8 mouse cellular contexts compared by ENCODE assay signal in the genomic region with DNA sequence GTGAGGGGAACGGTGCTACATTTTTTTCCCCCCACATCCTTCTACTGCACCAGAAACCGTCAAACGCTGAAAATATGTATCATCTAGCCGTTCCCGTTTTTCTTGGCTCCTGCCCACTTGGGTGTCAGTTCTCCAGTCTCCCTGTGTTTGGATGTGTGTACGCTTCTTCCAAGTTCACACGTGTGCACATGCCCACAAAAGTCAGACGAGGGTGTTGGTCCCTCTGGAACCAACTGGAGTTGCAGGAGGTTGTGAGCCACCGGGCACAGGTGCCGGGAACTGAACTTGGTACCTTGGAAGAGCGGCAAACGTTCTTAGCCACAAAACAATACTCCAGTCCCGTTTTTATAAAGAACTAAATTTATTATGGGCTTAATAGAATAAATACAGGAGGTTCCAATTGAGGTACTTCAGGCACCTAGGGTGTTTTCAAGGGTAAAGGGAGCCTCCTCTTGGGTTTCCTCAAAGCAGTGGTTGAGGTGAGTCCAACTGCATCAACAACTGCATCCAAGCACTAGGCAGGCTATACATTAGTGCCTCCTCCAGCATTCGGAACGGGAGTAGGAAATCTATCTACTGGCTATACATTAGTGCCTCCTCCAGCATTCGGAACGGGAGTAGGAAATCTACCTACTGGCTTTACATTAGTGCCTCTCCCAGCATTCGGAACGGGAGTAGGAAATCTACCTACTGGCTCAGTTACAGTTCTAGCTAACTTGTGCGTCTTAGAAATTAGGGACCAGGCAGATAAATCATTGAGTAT. TPM values are rescaled to one million over a fixed set of nuclear protein-coding genes. Genes with fewer than 3 reads are reported as not detected.
A peak's percentile ranks its signal among the peaks of the same experiment; 100 is the strongest.
DNase-seq lines count a peak whose midpoint lies in the region; ATAC-seq and TF ChIP-seq lines count a peak whose summit lies in the region.

No protein-coding gene starts in this region.

- no peaks in the 10 kb centered on the region for H3K27me3 ChIP-seq in forebrain, embryonic 10.5 days (ENCODE audit: poor library complexity, severe bottlenecking)
- no peaks in the 10 kb centered on the region for H3K27me3 ChIP-seq in forebrain, embryonic 14.5 days (replicated peaks; ENCODE audit: control insufficient read depth, insufficient read depth, low read length)
- H3K27me3 ChIP-seq in liver, embryonic 13.5 days: no peaks in the 10 kb centered on the region

- H3K9me3 ChIP-seq in forebrain, embryonic 10.5 days: no peaks in the 10 kb centered on the region
- no peaks in the 10 kb centered on the region for H3K9me3 ChIP-seq in forebrain, embryonic 14.5 days (replicated peaks; ENCODE audit: control insufficient read depth, low read length)
- no peaks in the 10 kb centered on the region for H3K9me3 ChIP-seq in ES-E14 (ENCODE audit: control insufficient read depth, insufficient read depth, low read depth, low read length)
- H3K9me3 ChIP-seq in liver, embryonic 13.5 days (replicated peaks): no peaks in the 10 kb centered on the region

- H3K4me2 ChIP-seq in forebrain, embryonic 14.5 days (ENCODE audit: low read length): no peak overlapping the region
- peak overlapping the region; percentile 81 for H3K4me2 ChIP-seq in liver, embryonic 13.5 days

- no peak overlapping the region for H3K27ac ChIP-seq in forebrain, embryonic 10.5 days
- H3K27ac ChIP-seq in forebrain, embryonic 14.5 days (ENCODE audit: low read depth, low read length): no peak overlapping the region
- H3K27ac ChIP-seq in layer of hippocampus, adult 2 months: no peak overlapping the region
- peak overlapping the region; percentile 48; the same call in 1 of the 2 replicates for H3K27ac ChIP-seq in ES-E14 (ENCODE audit: insufficient read depth, low read depth, low read length, poor library complexity, severe bottlenecking)
- peak overlapping the region; percentile 70 for H3K27ac ChIP-seq in liver, embryonic 13.5 days

- no peak for ATAC-seq in forebrain, embryonic 14.5 days
- no peak for ATAC-seq in liver, embryonic 13.5 days (ENCODE audit: low read depth)

- in situ Hi-C loops in ES-E14 (cut with MboI; ENCODE audit: low sequenced_read_pairs in 2 of 2, unreplicated experiment in 2 of 2): no loop called here

- 0 out of 2 replicates have a peak, but pooled peaks cover 9% of the 10 kb centered on the region for H3K36me3 ChIP-seq in forebrain, embryonic 10.5 days (replicated peaks)
- no peaks in the 10 kb centered on the region for H3K36me3 ChIP-seq in forebrain, embryonic 14.5 days (ENCODE audit: control insufficient read depth, insufficient read depth, low read length)
- no peaks in the 10 kb centered on the region for H3K36me3 ChIP-seq in ES-E14 (ENCODE audit: control insufficient read depth, insufficient read depth, low read length, poor library complexity, severe bottlenecking)
- no peaks in the 10 kb centered on the region for H3K36me3 ChIP-seq in liver, embryonic 13.5 days

- WGBS in forebrain, embryonic 10.5 days: 96% methylated on average over 20 of the region's 20 CpGs
- WGBS in forebrain, embryonic 14.5 days: 93% methylated on average over 20 of the region's 20 CpGs
- 74% methylated on average over 20 of the region's 20 CpGs for WGBS in liver, embryonic 13.5 days (ENCODE audit: insufficient replicate concordance)

- H3K9ac ChIP-seq in forebrain, embryonic 14.5 days (ENCODE audit: low read length): no peak overlapping the region
- H3K9ac ChIP-seq in ES-E14 (ENCODE audit: insufficient read depth, low read depth, low read length, poor library complexity, severe bottlenecking): peak overlapping the region; percentile 61; the same call in 1 of the 2 replicates
- peak overlapping the region; percentile 74 for H3K9ac ChIP-seq in liver, embryonic 13.5 days

- DNase-seq in forebrain, embryonic 10.5 days (ENCODE audit: extremely low spot score, low spot score): no peak
- DNase-seq in forebrain, embryonic 14.5 days (ENCODE audit: low spot score): no peak
- DNase-seq in layer of hippocampus, adult 2 months (ENCODE audit: low spot score in 2 of 2): no peak
- no peak for DNase-seq in layer of hippocampus, adult 9-10 months (ENCODE audit: low spot score)
- DNase-seq in ES-E14 (ENCODE audit: low read depth, low spot score): no peak
- no peak for DNase-seq in liver, embryonic 13.5 days
- DNase-seq in gastrocnemius, postnatal 10 days: no peak
- DNase-seq in urinary bladder, adult 18-20 months (ENCODE audit: low spot score in 2 of 2): no peak

- H3K4me1 ChIP-seq in forebrain, embryonic 10.5 days: peaks cover 61% of the 10 kb centered on the region
- H3K4me1 ChIP-seq in forebrain, embryonic 14.5 days (ENCODE audit: control insufficient read depth, insufficient read depth, low read length): peaks cover 19% of the 10 kb centered on the region
- H3K4me1 ChIP-seq in ES-E14 (ENCODE audit: control insufficient read depth in 2 of 2, insufficient read depth in 2 of 2, low read length in 2 of 2, poor library complexity in 1 of 2): peaks cover 9 to 18% of the 10 kb centered on the region in 2 experiments
- peaks cover 74% of the 10 kb centered on the region for H3K4me1 ChIP-seq in liver, embryonic 13.5 days (replicated peaks)

- peak overlapping the region; percentile 96; the same call in 1 of the 2 replicates for H3K4me3 ChIP-seq in forebrain, embryonic 10.5 days
- no peak overlapping the region for H3K4me3 ChIP-seq in forebrain, embryonic 14.5 days (ENCODE audit: low read depth, low read length)
- peak overlapping the region; percentile 59; the same call in 1 of the 2 replicates for H3K4me3 ChIP-seq in layer of hippocampus, adult 2 months
- peak overlapping the region; percentile 79 to 80 for H3K4me3 ChIP-seq in ES-E14 (ENCODE audit: insufficient read depth in 1 of 2, low read depth in 1 of 2, low read length in 2 of 2, poor library complexity in 1 of 2, severe bottlenecking in 1 of 2)
- peak overlapping the region; percentile 96 for H3K4me3 ChIP-seq in liver, embryonic 13.5 days (replicated peaks)

- no peak for TF ChIP-seq CTCF in layer of hippocampus, adult 2 months (conservative IDR thresholded peaks at IDR 0.05)

TF ChIP-seq in ES-E14, 5 proteins besides CTCF, POLR2A, EP300 and RAD21:
- TF ChIP-seq CHD2 (IDR thresholded peaks at IDR 0.05; ENCODE audit: low read depth, low read length) (no peak), HCFC1 (IDR thresholded peaks at IDR 0.05; ENCODE audit: borderline replicate concordance, insufficient read depth, low read length) (no peak), ZNF384 (IDR thresholded peaks at IDR 0.05; ENCODE audit: low read depth, low read length) (no peak), ZC3H11A (IDR thresholded peaks at IDR 0.05; ENCODE audit: borderline replicate concordance, low read depth, low read length) (no peak), MAFK (IDR thresholded peaks at IDR 0.05; ENCODE audit: insufficient read depth, low read depth, low read length) (no peak)

RNA-seq across cellular contexts. Expression of gene Fam160b1, which starts 1.5 kb away (rescaled TPM):
- polyA plus RNA-seq in forebrain, embryonic 10.5 days (2016; fragmentation: Nextera tagmentation; extraction: Ambion mirVana): 9.4 and 9.5 TPM in 2 replicates
- polyA plus RNA-seq in forebrain, embryonic 14.5 days (2014; fragmentation: Nextera tagmentation; extraction: Ambion mirVana): 12.7 and 15.0 TPM in 2 replicates
- 10 to 100 TPM; 21.2 to 22.7 TPM for total RNA-seq in layer of hippocampus, adult 2 months (2021)
- total RNA-seq in ES-E14 (2012; rRNA removed): 8.5 and 9.8 TPM in 2 replicates
- polyA plus RNA-seq in liver, embryonic 13.5 days (2015; fragmentation: Nextera tagmentation; extraction: Ambion mirVana): 5.3 and 5.6 TPM in 2 replicates
- 10 to 100 TPM in 1 of 2 experiments, 1 to 10 TPM in 1; 9.6 to 12.8 TPM for total RNA-seq in gastrocnemius, postnatal 10 days (2021)

RNA-seq across cellular contexts. Expression of gene Ablim1, which starts 44.3 kb away (rescaled TPM):
- 20.5 and 21.0 TPM in 2 replicates for polyA plus RNA-seq in forebrain, embryonic 10.5 days (2016; fragmentation: Nextera tagmentation; extraction: Ambion mirVana)
- polyA plus RNA-seq in forebrain, embryonic 14.5 days (2014; fragmentation: Nextera tagmentation; extraction: Ambion mirVana): 24.0 and 35.5 TPM in 2 replicates
- total RNA-seq in layer of hippocampus, adult 2 months (2021): 10 to 100 TPM; 85.1 to 86.0 TPM
- total RNA-seq in ES-E14 (2012; rRNA removed): 5.4 and 6.3 TPM in 2 replicates
- polyA plus RNA-seq in liver, embryonic 13.5 days (2015; fragmentation: Nextera tagmentation; extraction: Ambion mirVana): 4.8 and 6.2 TPM in 2 replicates
- total RNA-seq in gastrocnemius, postnatal 10 days (2021): 10 to 100 TPM; 42.8 to 52.0 TPM

Comparison
In these comparisons a context has a peak if more than half of its experiments do, and no peak if none do; other contexts are left out.
1. H3K27ac ChIP-seq: peak in ES-E14 (single experiment) and liver, embryonic 13.5 days (single experiment); none in forebrain, embryonic 10.5 days (single experiment), forebrain, embryonic 14.5 days (single experiment) and layer of hippocampus, adult 2 months (single experiment).